Mouse (Mus musculus): ENCODE results near the gene Ccdc183. TPM values are rescaled to one million over a fixed set of nuclear protein-coding genes. Genes with fewer than 3 reads are reported as not detected.

Gene Ccdc183
- polyA plus RNA-seq, 2 experiments from 2014 or later: not detected

GRCm38 (mm10) chr2:25577951-25578795 lies 39.3 kb downstream of the Ccdc183 start:
- no peak for ATAC-seq

DNA sequence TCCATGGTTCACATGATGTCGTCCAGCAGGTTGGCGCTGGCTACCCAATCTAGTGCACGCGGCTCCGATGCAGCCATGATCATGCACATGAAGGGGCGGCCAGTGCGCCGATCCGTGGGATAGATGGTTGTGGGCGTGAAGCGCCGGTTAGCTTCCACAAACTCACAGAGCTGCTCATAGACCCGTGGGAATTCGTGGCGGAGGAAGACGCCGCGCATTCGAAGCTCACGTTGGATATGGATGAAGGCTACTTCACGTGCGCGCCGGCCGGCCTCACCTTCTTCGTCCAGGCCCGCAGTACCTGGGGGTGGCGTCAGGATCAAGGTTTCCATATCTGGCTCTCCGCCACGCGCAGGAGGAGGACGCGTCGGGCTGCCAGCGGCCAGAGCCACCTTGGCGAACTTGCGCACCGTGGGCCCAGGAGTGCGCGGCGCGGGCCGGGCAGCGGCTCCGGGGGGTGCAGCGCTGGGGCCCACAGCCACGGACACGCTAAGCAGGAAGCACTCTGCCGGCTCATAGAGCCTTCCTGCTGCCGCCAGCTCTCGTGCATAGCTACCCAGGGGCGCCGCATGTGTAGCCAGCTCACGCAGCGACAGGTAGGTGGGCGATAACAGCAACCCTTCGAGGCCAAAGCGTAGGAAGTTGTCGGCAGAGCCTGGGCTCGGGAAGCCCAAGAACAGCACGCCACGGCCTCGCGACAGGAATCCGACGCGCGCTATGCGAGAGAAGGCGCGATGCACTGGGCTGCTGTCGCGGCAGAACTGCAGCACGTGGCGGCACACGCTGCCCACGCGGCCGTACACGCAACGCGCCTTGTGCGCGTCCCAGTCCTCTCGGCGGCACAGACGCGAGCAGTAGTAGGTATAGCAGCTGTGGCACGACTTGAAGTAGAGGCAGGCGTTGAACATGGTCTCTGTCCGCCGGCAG lies 40.2 kb downstream of the Ccdc183 start:
- no peak for ATAC-seq

- no peak for ATAC-seq
Observed at GRCm38 (mm10) chr2:25576028-25576850, 41.2 kb downstream of the Ccdc183 start.

GRCm38 (mm10) chr2:25575432-25576027 lies 41.9 kb downstream of the Ccdc183 start:
- ATAC-seq: no peak

DNA sequence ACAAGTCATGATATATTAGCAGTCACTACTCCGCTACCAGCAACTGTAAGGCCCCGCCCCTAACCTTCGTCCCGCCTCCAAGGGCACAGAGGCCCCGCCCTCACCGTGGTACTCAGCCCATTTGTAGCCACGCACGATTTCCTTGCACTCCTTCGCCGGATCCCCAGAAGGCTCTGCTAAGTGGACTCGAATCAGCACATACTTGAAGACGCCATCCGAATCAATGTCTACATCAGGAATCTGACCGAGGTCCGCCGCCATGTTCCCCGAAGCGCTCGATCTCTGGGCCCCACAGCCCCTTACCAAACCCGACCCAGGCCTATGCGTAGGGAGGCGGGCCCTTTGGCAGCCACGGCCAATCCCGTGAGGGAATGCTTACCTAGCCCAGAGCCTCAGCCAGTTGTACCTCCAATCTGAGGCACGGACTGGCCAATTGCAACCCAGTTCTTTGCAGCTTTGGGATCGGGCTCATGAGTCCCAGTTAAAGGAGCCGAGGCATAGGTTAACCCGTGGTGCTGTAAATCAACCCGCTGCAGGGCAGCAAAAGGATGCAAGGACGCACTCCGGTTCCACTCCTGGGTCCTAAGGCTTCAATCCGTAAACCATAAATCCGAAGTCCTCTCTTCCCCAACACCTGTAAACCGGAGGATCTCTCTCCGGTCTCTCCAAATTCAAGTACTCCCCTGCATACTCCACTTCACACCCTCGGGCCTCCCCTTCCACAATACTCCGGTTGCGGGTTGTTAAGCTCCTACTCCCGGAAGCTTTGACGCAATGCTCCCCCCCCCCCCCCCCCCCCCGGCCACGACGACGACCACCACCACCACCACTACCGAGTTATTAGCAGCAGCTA lies 42.7 kb downstream of the Ccdc183 start, which contains the start of the genes Mamdc4 and Phpt1:
TSS of gene Mamdc4 (minus strand) at position 267 of the 853 bp plus-strand sequence.
TSS of gene Phpt1 (minus strand) at position 646 of the 853 bp plus-strand sequence.
- peak; percentile 96 for ATAC-seq

DNA sequence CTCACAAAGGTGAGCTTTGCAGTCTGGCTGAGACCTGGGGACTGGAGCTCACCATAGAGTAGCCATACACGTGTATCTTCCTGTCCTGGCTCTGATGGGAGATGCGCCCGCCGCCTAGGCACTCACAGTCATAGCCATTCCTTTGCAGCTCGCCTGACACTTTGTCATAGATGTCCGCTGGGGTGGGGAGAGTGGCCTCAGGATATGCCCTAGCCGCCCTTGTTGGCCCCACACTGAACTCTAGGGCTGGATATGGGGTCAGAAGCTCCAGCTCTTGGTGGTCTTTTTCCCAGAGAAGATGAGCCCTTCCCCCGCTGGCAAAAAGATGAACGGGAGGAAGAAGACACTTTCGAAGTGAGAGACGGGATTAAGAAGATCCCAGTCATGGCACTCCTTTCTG lies 43.3 kb downstream of the Ccdc183 start:
- ATAC-seq: no peak

DNA sequence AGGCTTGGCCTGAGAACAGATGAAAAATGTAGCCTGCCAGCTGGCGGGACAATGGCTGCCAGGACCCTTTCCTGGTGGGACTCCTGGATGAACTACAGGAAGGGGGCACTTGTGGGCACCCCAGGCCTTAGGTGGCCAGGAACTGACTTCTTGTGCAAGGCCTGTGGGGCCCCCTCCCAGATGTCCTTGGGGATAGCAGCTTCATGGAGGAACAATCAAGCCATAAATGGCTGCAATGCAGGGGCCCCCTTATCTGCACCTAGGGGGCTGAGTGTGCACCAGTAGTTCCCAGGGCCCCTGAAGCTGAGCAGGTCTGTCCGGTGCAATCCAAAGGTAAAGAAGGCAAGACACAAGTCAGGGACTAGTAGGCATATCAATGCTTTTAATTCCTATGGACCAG lies 44.4 kb downstream of the Ccdc183 start:
- no peak for ATAC-seq

- ATAC-seq: no peak
Observed at GRCm38 (mm10) chr2:25571221-25571620, 46.3 kb downstream of the Ccdc183 start.

GRCm38 (mm10) chr2:25569323-25569722 lies 48.2 kb downstream of the Ccdc183 start:
- no peak for ATAC-seq

DNA sequence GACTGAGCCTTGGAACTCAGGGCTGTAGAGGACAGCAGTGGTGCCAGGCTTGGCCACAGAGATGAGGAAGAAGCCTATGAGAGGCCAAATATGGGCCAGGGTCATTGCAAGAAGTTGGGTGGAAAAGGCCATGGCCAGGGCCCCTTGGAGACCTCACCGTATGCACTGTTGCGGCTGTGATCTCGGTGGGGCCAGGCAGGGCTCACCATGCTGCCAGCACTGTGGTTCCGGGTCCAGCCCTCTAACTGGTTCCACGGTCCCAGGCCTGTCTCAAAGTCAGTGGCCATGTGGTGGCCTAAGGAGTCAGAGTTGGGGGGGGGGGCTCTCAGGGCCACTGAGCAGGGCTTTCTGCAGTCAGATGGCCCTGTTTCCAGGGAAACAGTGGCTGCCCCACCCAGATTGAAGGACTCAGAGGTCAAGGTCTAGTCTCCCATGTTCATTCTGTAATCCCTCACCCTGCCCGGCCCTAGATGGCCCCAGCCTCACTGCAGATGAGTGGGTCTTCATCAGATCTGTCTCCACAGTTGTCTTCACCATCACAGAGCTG lies 48.9 kb downstream of the Ccdc183 start:
- ATAC-seq: no peak

DNA sequence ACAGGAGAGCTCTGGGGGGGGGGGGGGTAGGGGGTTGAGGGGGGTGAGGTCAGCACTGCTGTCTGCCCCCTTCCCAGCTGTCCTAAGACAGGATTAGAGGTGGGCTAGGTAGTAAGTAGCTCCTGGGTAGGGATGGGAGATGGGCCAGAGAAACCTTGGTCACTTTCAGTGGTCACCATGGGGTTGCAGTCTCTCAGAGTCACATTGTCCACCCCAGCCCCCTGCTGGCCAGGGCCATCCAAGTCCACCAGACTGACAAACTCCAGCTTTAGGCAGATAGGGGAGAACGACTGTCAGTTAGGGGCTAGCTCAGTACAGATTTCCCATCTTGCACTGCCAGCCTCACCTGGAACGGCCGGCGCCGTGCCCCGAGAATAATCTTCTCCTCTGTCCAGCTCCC lies 50.9 kb downstream of the Ccdc183 start:
- no peak for ATAC-seq

- ATAC-seq: no peak
Observed at GRCm38 (mm10) chr2:25565741-25566140, 51.7 kb downstream of the Ccdc183 start.

- no peak for ATAC-seq
Observed at GRCm38 (mm10) chr2:25561946-25562345, 55.5 kb downstream of the Ccdc183 start.

DNA sequence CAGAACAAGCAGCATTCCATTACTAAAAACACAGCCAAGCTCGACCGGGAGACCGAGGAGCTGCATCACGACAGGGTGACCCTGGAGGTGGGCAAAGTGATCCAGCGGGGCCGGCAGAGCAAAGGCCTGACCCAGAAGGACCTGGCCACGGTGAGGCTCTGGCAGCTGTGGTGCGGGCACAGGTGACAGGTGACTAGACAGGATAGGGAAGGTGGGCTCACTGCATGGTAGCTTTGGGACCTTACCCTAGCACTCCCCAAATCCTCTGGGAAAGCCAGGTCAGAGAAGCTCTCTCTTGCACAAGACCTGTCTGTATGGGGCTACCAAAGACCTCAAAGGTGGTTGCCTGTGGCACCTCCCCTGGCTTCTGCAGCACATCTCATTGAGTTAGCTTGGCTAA lies 56.9 kb downstream of the Ccdc183 start:
- ATAC-seq: no peak

GRCm38 (mm10) chr2:25558774-25559173 lies 58.7 kb downstream of the Ccdc183 start:
- no peak for ATAC-seq

Other genes with a start within 250 kb of the Ccdc183 start
- 1 to 10 TPM in 1 of 2 experiments, under 1 TPM in 1; 0.58 to 1.2 TPM for gene Sapcd2, start 245.4 kb downstream of the Ccdc183 start, polyA plus RNA-seq (2017; shearing (Covaris generic))
- not detected for gene Entpd2, start 221.8 kb downstream of the Ccdc183 start, polyA plus RNA-seq (2017; shearing (Covaris generic))
- 1 to 10 TPM; 1.4 to 2.3 TPM for gene Npdc1, start 218.3 kb downstream of the Ccdc183 start, polyA plus RNA-seq (2017; shearing (Covaris generic))
- gene Fut7, start 194.4 kb downstream of the Ccdc183 start, polyA plus RNA-seq (2017; shearing (Covaris generic)): 10 to 100 TPM in 1 of 2 experiments, 1 to 10 TPM in 1; 4.0 to 11.7 TPM
- 10 to 100 TPM; 31.9 to 45.3 TPM for gene Abca2, start 189.0 kb downstream of the Ccdc183 start, polyA plus RNA-seq (2017; shearing (Covaris generic))
- 1 to 10 TPM; 1.2 to 2.2 TPM for gene Clic3, start 160.8 kb downstream of the Ccdc183 start, polyA plus RNA-seq (2017; shearing (Covaris generic))
- gene Paxx, start 156.6 kb downstream of the Ccdc183 start, polyA plus RNA-seq (2017; shearing (Covaris generic)): 100 to 1,000 TPM in 1 of 2 experiments, 10 to 100 TPM in 1; 74.7 to 102 TPM
- not detected for gene Ptgds, start 147.6 kb downstream of the Ccdc183 start, polyA plus RNA-seq (2017; shearing (Covaris generic))
- not detected for gene Lcn12, start 123.8 kb downstream of the Ccdc183 start, polyA plus RNA-seq (2017; shearing (Covaris generic))
- 100 to 1,000 TPM in 1 of 2 experiments, 10 to 100 TPM in 1; 60.7 to 143 TPM for gene Fbxw5, start 116.9 kb downstream of the Ccdc183 start, polyA plus RNA-seq (2017; shearing (Covaris generic))
- 1 to 10 TPM; 4.5 to 4.6 TPM for gene C8g, start 116.0 kb downstream of the Ccdc183 start, polyA plus RNA-seq (2017; shearing (Covaris generic))
- 100 to 1,000 TPM in 1 of 2 experiments, 10 to 100 TPM in 1; 83.7 to 125 TPM for gene Traf2, start 70.7 kb downstream of the Ccdc183 start, polyA plus RNA-seq (2017; shearing (Covaris generic))
- gene Edf1, start 59.8 kb downstream of the Ccdc183 start, polyA plus RNA-seq (2017; shearing (Covaris generic)): 100 to 1,000 TPM; 257 to 281 TPM
- 1 to 10 TPM; 1.6 to 4.7 TPM for gene Mamdc4, start 42.8 kb downstream of the Ccdc183 start, polyA plus RNA-seq (2017; shearing (Covaris generic))
- gene Phpt1, start 42.5 kb downstream of the Ccdc183 start, polyA plus RNA-seq (2017; shearing (Covaris generic)): 10 to 100 TPM; 53.9 to 66.8 TPM
- gene Ajm1, start 35.9 kb downstream of the Ccdc183 start, polyA plus RNA-seq (2017; shearing (Covaris generic)): not detected
- 10 to 100 TPM; 17.0 to 20.1 TPM for gene Rabl6, start 9.2 kb downstream of the Ccdc183 start, polyA plus RNA-seq (2017; shearing (Covaris generic))
- gene Tmem141, start 4.3 kb upstream of the Ccdc183 start, polyA plus RNA-seq (2017; shearing (Covaris generic)): under 1 TPM in 1 of 2 experiments, not detected in 1; 0.94 TPM
- gene Fcna, start 10.4 kb upstream of the Ccdc183 start, polyA plus RNA-seq (2017; shearing (Covaris generic)): 1 to 10 TPM; 1.8 to 3.5 TPM
- gene Lcn8, start 35.4 kb upstream of the Ccdc183 start, polyA plus RNA-seq (2017; shearing (Covaris generic)): not detected
- not detected for gene Lcn5, start 40.3 kb upstream of the Ccdc183 start, polyA plus RNA-seq (2017; shearing (Covaris generic))
- gene Lcn6, start 59.1 kb upstream of the Ccdc183 start, polyA plus RNA-seq (2017; shearing (Covaris generic)): not detected
- 1 to 10 TPM in 1 of 2 experiments, under 1 TPM in 1; 0.69 to 3.0 TPM for gene Lcn10, start 65.0 kb upstream of the Ccdc183 start, polyA plus RNA-seq (2017; shearing (Covaris generic))
- gene Obp2a, start 82.4 kb upstream of the Ccdc183 start, polyA plus RNA-seq (2017; shearing (Covaris generic)): not detected
- 100 to 1,000 TPM; 100 to 127 TPM for gene Bmyc, start 89.1 kb upstream of the Ccdc183 start, polyA plus RNA-seq (2017; shearing (Covaris generic))
- not detected for gene Obp2b, start 119.3 kb upstream of the Ccdc183 start, polyA plus RNA-seq (2017; shearing (Covaris generic))
- gene Lcn3, start 147.9 kb upstream of the Ccdc183 start, polyA plus RNA-seq (2017; shearing (Covaris generic)): not detected
- not detected for gene Lcn11, start 159.3 kb upstream of the Ccdc183 start, polyA plus RNA-seq (2017; shearing (Covaris generic))
- gene Gm13539, start 164.6 kb upstream of the Ccdc183 start, polyA plus RNA-seq (2017; shearing (Covaris generic)): not detected
- not detected for gene Glt6d1, start 198.2 kb upstream of the Ccdc183 start, polyA plus RNA-seq (2017; shearing (Covaris generic))
- gene Lcn9, start 205.5 kb upstream of the Ccdc183 start, polyA plus RNA-seq (2017; shearing (Covaris generic)): not detected
- gene Sohlh1, start 229.6 kb upstream of the Ccdc183 start, polyA plus RNA-seq (2017; shearing (Covaris generic)): under 1 TPM in 1 of 2 experiments, not detected in 1; 0.58 TPM
- under 1 TPM; 0.05 to 0.24 TPM for gene Kcnt1, start 246.1 kb upstream of the Ccdc183 start, polyA plus RNA-seq (2017; shearing (Covaris generic))